ENCODE assay signal across 35 mouse cellular contexts in the genomic region with DNA sequence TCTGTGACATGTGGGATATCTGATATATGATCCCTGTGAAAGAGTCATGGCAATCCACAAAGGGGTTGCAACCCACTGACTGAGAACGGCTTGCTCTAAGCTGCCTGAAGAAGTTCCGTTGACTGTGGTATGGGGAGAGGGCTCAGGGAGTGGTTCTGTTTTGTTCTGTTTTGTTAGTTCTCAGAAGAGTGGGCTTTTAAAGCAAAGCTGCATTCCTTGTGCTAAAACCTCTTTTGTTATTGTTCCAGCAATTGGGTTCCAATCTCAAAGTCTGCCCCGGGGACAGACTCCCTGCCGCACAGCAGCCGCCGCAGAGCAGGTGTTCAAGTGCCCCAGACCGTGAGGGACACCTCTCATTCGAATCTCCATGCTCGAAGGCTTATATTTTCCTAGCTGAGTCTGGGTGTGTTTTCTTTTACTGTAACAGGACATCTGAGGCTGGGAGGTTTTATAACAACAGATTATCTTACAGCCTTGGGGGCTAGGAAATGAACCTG. TPM values are rescaled to one million over a fixed set of nuclear protein-coding genes. Genes with fewer than 3 reads are reported as not detected.
"Had no signal": no experiment of that assay in that cellular context is flagged by ENCODE, and none has a peak within 500 bp of the region (broad histone marks: within the 10 kb centered on the region; RNA-seq: fewer than 3 reads in every experiment).

No protein-coding gene starts in this region.

- H3K9me3 ChIP-seq: heart, embryonic 15.5 days; intestine, embryonic 15.5 days; limb, embryonic 15.5 days had no signal

- ATAC-seq: hindbrain, embryonic 16.5 days; inflammation-experienced regulatory T-cells, adult 6 months; intestine, embryonic 15.5 days; intestine, postnatal 0 days; liver, embryonic 12.5 days had no signal

- H3K4me3 ChIP-seq: gastrocnemius, adult 2 months; heart, adult 2 months; heart, embryonic 13.5 days; heart, embryonic 15.5 days; hindbrain, embryonic 10.5 days; hindbrain, embryonic 12.5 days; intestine, embryonic 15.5 days; kidney, embryonic 15.5 days; limb, embryonic 13.5 days; limb, embryonic 15.5 days; liver, embryonic 12.5 days had no signal

- H3K27me3 ChIP-seq: heart, embryonic 13.5 days; heart, embryonic 15.5 days; hindbrain, embryonic 12.5 days; intestine, embryonic 15.5 days; kidney, embryonic 15.5 days; limb, embryonic 13.5 days; limb, embryonic 15.5 days had no signal

- DNase-seq: gastrocnemius, adult 2 months; gastrocnemius, postnatal 10 days; gastrocnemius, postnatal 25 days; heart, adult 2 months; heart, postnatal 4 days; kidney, adult 18-20 months; kidney, adult 9 months; kidney, postnatal 14 days; kidney, postnatal 36 days; layer of hippocampus, adult 9-11 months; layer of hippocampus, postnatal 36 days; left cerebral cortex, postnatal 4 days had no signal

- H3K4me1 ChIP-seq: heart, embryonic 13.5 days; heart, embryonic 15.5 days; hindbrain, embryonic 10.5 days; hindbrain, embryonic 12.5 days; intestine, embryonic 15.5 days; kidney, embryonic 15.5 days had no signal

- H3K36me3 ChIP-seq: heart, embryonic 13.5 days; heart, embryonic 15.5 days; hindbrain, embryonic 10.5 days; hindbrain, embryonic 12.5 days; intestine, embryonic 15.5 days; kidney, embryonic 15.5 days; limb, embryonic 13.5 days; limb, embryonic 15.5 days; liver, embryonic 12.5 days had no signal

RNA-seq across cellular contexts. Expression of gene Acsbg2, which starts 4.7 kb away (rescaled TPM):
- total RNA-seq: gastrocnemius, adult 2 months; gastrocnemius, postnatal 10 days; gastrocnemius, postnatal 25 days; gastrocnemius, postnatal 4 days; granulocyte monocyte progenitor cell, adult 5-6 weeks; heart, adult 2 months; heart, postnatal 25 days; heart, postnatal 4 days; layer of hippocampus, adult 18-20 months; layer of hippocampus, adult 8-10 months; layer of hippocampus, postnatal 14 days; layer of hippocampus, postnatal 36 days; left cerebral cortex, adult 18-20 months; left cerebral cortex, adult 8-10 months; left cerebral cortex, postnatal 10 days; left cerebral cortex, postnatal 25 days; left cerebral cortex, postnatal 4 days; liver, adult 2 months had no signal

RNA-seq across cellular contexts. Expression of gene 1700061G19Rik, which starts 5.7 kb away (rescaled TPM):
- total RNA-seq: gastrocnemius, adult 2 months; gastrocnemius, postnatal 25 days; gastrocnemius, postnatal 4 days; heart, adult 2 months; heart, postnatal 25 days; left cerebral cortex, postnatal 25 days; liver, adult 2 months had no signal
